Mouse (Mus musculus) intestine, embryonic 14.5 days (tissue): ENCODE measurements around the gene Olfr1199. TPM values are rescaled to one million over a fixed set of nuclear protein-coding genes. Genes with fewer than 3 reads are reported as not detected.

Source experiments
- ATAC-seq: fragments of 200-750 bp; cut with Nextera tagmentation; replicated peaks from 2 replicates; pipeline ENCODE4 v1.8.0; 2017; ENCODE audit warnings: low read depth, moderate number of reproducible peaks, moderate TSS enrichment, moderate library complexity; ENCODE audit not compliant: low FRiP score, low TSS enrichment
- DNase-seq: peaks from one replicate; pipeline ENCODE4 v3.0.0-alpha.2; 2018; ENCODE audit warnings: low spot score
- H3K27ac ChIP-seq: fragments of 300-500 bp; sonication (generic); 2 replicates; pipeline ENCODE4 v1.5.1; 2014; ENCODE audit warnings: low read depth, mild to moderate bottlenecking, control low read depth
- H3K27me3 ChIP-seq: fragments of 300-500 bp; sonication (generic); replicated peaks from 2 replicates; pipeline ENCODE4 v1.6.1; 2014; ENCODE audit warnings: low read length, control low read depth; ENCODE audit not compliant: control insufficient read depth, insufficient read depth
- H3K36me3 ChIP-seq: fragments of 300-500 bp; sonication (generic); 2 replicates; pipeline ENCODE4 v1.6.1; 2014; ENCODE audit warnings: low read length, control low read depth; ENCODE audit not compliant: control insufficient read depth, insufficient read depth
- H3K4me1 ChIP-seq: fragments of 300-500 bp; sonication (generic); replicated peaks from 2 replicates; pipeline ENCODE4 v1.6.1; 2014; ENCODE audit warnings: low read length, control low read depth, mixed read lengths; ENCODE audit not compliant: control insufficient read depth, insufficient read depth
- H3K4me2 ChIP-seq: fragments of 300-500 bp; sonication (generic); 2 replicates; pipeline ENCODE4 v1.6.1; 2014; ENCODE audit warnings: low read length
- H3K4me3 ChIP-seq: fragments of 300-500 bp; sonication (generic); 2 replicates; pipeline ENCODE4 v1.5.1; 2014; ENCODE audit warnings: low read depth, low read length, control low read depth, mixed read lengths
- H3K9ac ChIP-seq: fragments of 300-500 bp; sonication (generic); 2 replicates; pipeline ENCODE4 v1.6.1; 2014; ENCODE audit warnings: mild to moderate bottlenecking, low read length
- H3K9me3 ChIP-seq: fragments of 300-500 bp; sonication (generic); 2 replicates; pipeline ENCODE4 v1.6.1; 2016; ENCODE audit warnings: low read length, control low read depth; ENCODE audit not compliant: control insufficient read depth
- WGBS: fragments of 180-500 bp; shearing (Covaris S2); extraction: QIAGEN DNeasy Blood & Tissue Kit; methylation state at CpG from one replicate; pipeline ENCODE4 v1.1.7; 2014; 5-methylcytosine and 5-hydroxymethylcytosine counted together
- polyA plus RNA-seq: library from polyadenylated mRNA; unstranded; fragments of >200 nt; fragmentation: Nextera tagmentation; extraction: Ambion mirVana; gene quantifications from 2 replicates; pipeline ENCODE4 v1.2.1, GENCODE M21; 2014

Gene Olfr1199
- polyA plus RNA-seq, result not detected in 2 replicates

GRCm38 (mm10) chr2:88760369-88760768 lies at the start of gene Olfr1199:
Olfr1199 (minus strand) TSS chr2:88760469.
- Histone ChIP-seq H3K9ac (no peak within 1 kb of the TSS), H3K27me3 (no peaks in the 10 kb centered on the region), H3K4me1 (no peaks in the 10 kb centered on the region), H3K9me3 (no peaks in the 10 kb centered on the region), H3K4me3 (no peak within 1 kb of the TSS), H3K36me3 (no peaks in the 10 kb centered on the region), H3K4me2 (no peak within 1 kb of the TSS), H3K27ac (no peak within 1 kb of the TSS)
- ATAC-seq (no peak), DNase-seq (no peak)
- WGBS, result 89% methylated on average over 2 of the region's 2 CpGs

GRCm38 (mm10) chr2:88792736-88793135 lies 32.5 kb upstream of the Olfr1199 start, which contains the start of gene Olfr1201:
Olfr1201 (plus strand) TSS chr2:88793036.
- no peaks in the 10 kb centered on the region for H3K36me3 ChIP-seq
- no peak within 1 kb of the TSS for H3K4me3 ChIP-seq
- ATAC-seq, result no peak
- 82% methylated on average over 6 of the region's 6 CpGs for WGBS
- no peaks in the 10 kb centered on the region for H3K9me3 ChIP-seq
- H3K27ac ChIP-seq, result no peak within 1 kb of the TSS
- H3K27me3 ChIP-seq, result no peaks in the 10 kb centered on the region
- H3K4me1 ChIP-seq, result no peaks in the 10 kb centered on the region
- no peak for DNase-seq
- no peak within 1 kb of the TSS for H3K4me2 ChIP-seq
- no peak within 1 kb of the TSS for H3K9ac ChIP-seq

GRCm38 (mm10) chr2:88770388-88770787 lies 10.1 kb upstream of the Olfr1199 start, which contains the start of gene Olfr1200:
Olfr1200 (minus strand) TSS chr2:88770488.
- 77% methylated on average over 2 of the region's 2 CpGs for WGBS
- no peak for ATAC-seq

GRCm38 (mm10) chr2:88751270-88751669 lies 9.0 kb downstream of the Olfr1199 start, which contains the start of gene Olfr1198:
Olfr1198 (minus strand) TSS chr2:88751370.
- Histone ChIP-seq H3K27me3 (no peaks in the 10 kb centered on the region), H3K27ac (no peak within 1 kb of the TSS), H3K9ac (no peak within 1 kb of the TSS), H3K4me1 (no peaks in the 10 kb centered on the region), H3K9me3 (no peaks in the 10 kb centered on the region), H3K4me2 (no peak within 1 kb of the TSS), H3K36me3 (no peaks in the 10 kb centered on the region), H3K4me3 (no peak within 1 kb of the TSS)
- no peak for ATAC-seq
- WGBS, result 86% methylated on average over 2 of the region's 2 CpGs
- DNase-seq, result no peak

More at GRCm38 (mm10) chr2:88770388-88770787, 10.1 kb upstream of the Olfr1199 start, which contains the start of gene Olfr1200:
- Histone ChIP-seq H3K9me3 (no peaks in the 10 kb centered on the region), H3K4me1 (no peaks in the 10 kb centered on the region), H3K9ac (no peak within 1 kb of the TSS), H3K36me3 (no peaks in the 10 kb centered on the region), H3K27ac (no peak within 1 kb of the TSS), H3K4me2 (no peak within 1 kb of the TSS), H3K27me3 (no peaks in the 10 kb centered on the region), H3K4me3 (no peak within 1 kb of the TSS)
- no peak for DNase-seq

GRCm38 (mm10) chr2:88743379-88743778 lies 16.9 kb downstream of the Olfr1199 start:
- DNase-seq (no peak), ATAC-seq (no peak)
- Histone ChIP-seq H3K4me2 (no peak overlapping the region), H3K27ac (no peak overlapping the region), H3K4me3 (no peak overlapping the region), H3K9ac (no peak overlapping the region), H3K9me3 (no peaks in the 10 kb centered on the region), H3K27me3 (no peaks in the 10 kb centered on the region), H3K4me1 (no peaks in the 10 kb centered on the region), H3K36me3 (no peaks in the 10 kb centered on the region)
- WGBS, result 83% methylated on average over 3 of the region's 3 CpGs

- H3K4me2 ChIP-seq, result no peak within 1 kb of the TSS
- H3K27me3 ChIP-seq, result no peaks in the 10 kb centered on the region
- H3K4me3 ChIP-seq, result no peak within 1 kb of the TSS
- 87% methylated on average over 1 of the region's 1 CpGs for WGBS
- H3K36me3 ChIP-seq, result no peaks in the 10 kb centered on the region
- H3K4me1 ChIP-seq, result no peaks in the 10 kb centered on the region
- ATAC-seq (no peak), DNase-seq (no peak)
- no peak within 1 kb of the TSS for H3K9ac ChIP-seq
- H3K27ac ChIP-seq, result no peak within 1 kb of the TSS
- H3K9me3 ChIP-seq, result no peaks in the 10 kb centered on the region
Observed at GRCm38 (mm10) chr2:88732266-88732665, 28.0 kb downstream of the Olfr1199 start, which contains the start of gene Olfr1197. Olfr1197 (minus strand) TSS chr2:88732366.

- no peak within 1 kb of the TSS for H3K27ac ChIP-seq
- H3K9ac ChIP-seq, result no peak within 1 kb of the TSS
- H3K4me2 ChIP-seq, result no peak within 1 kb of the TSS
- ATAC-seq (no peak), DNase-seq (no peak)
- WGBS, result 85% methylated on average over 2 of the region's 2 CpGs
- no peaks in the 10 kb centered on the region for H3K27me3 ChIP-seq
- no peaks in the 10 kb centered on the region for H3K36me3 ChIP-seq
- H3K4me3 ChIP-seq, result no peak within 1 kb of the TSS
- no peaks in the 10 kb centered on the region for H3K4me1 ChIP-seq
- no peaks in the 10 kb centered on the region for H3K9me3 ChIP-seq
Observed at GRCm38 (mm10) chr2:88704497-88704896, 55.8 kb downstream of the Olfr1199 start, which contains the start of gene Olfr1196. Olfr1196 (minus strand) TSS chr2:88704597.

Other genes starting within 250 kb of the Olfr1199 start
- gene Olfr1186, start 241.9 kb downstream of the Olfr1199 start, polyA plus RNA-seq, result not detected in 2 replicates
- not detected in 2 replicates for gene Olfr1188, start 203.5 kb downstream of the Olfr1199 start, polyA plus RNA-seq
- gene Olfr1189, start 174.0 kb downstream of the Olfr1199 start, polyA plus RNA-seq, result not detected in 2 replicates
- gene Olfr1191-ps1, start 119.9 kb downstream of the Olfr1199 start, polyA plus RNA-seq, result not detected in 2 replicates
- not detected in 2 replicates for gene Olfr1192-ps1, start 112.0 kb downstream of the Olfr1199 start, polyA plus RNA-seq
- gene Olfr1193, start 84.8 kb downstream of the Olfr1199 start, polyA plus RNA-seq, result not detected in 2 replicates
- not detected in 2 replicates for gene Olfr1195, start 71.3 kb downstream of the Olfr1199 start, polyA plus RNA-seq
- not detected in 2 replicates for gene Olfr1196, start 55.9 kb downstream of the Olfr1199 start, polyA plus RNA-seq
- gene Olfr1197, start 28.1 kb downstream of the Olfr1199 start, polyA plus RNA-seq, result not detected in 2 replicates
- not detected in 2 replicates for gene Olfr1198, start 9.1 kb downstream of the Olfr1199 start, polyA plus RNA-seq
- gene Olfr1200, start 10.0 kb upstream of the Olfr1199 start, polyA plus RNA-seq, result not detected in 2 replicates
- gene Olfr1201, start 32.6 kb upstream of the Olfr1199 start, polyA plus RNA-seq, result not detected in 2 replicates
- not detected in 2 replicates for gene Olfr1202, start 54.0 kb upstream of the Olfr1199 start, polyA plus RNA-seq
- gene Olfr1205, start 69.3 kb upstream of the Olfr1199 start, polyA plus RNA-seq, result not detected in 2 replicates
- not detected in 2 replicates for gene Olfr1204, start 88.8 kb upstream of the Olfr1199 start, polyA plus RNA-seq
- not detected in 2 replicates for gene Olfr1206, start 102.8 kb upstream of the Olfr1199 start, polyA plus RNA-seq
- not detected in 2 replicates for gene Olfr1208, start 141.8 kb upstream of the Olfr1199 start, polyA plus RNA-seq
- not detected in 2 replicates for gene Olfr1209, start 154.7 kb upstream of the Olfr1199 start, polyA plus RNA-seq
- not detected in 2 replicates for gene Olfr1211, start 177.6 kb upstream of the Olfr1199 start, polyA plus RNA-seq
- gene Olfr1212, start 193.5 kb upstream of the Olfr1199 start, polyA plus RNA-seq, result not detected in 2 replicates
- not detected in 2 replicates for gene Gm13762, start 219.8 kb upstream of the Olfr1199 start, polyA plus RNA-seq
- not detected in 2 replicates for gene Olfr1214, start 232.2 kb upstream of the Olfr1199 start, polyA plus RNA-seq
- not detected in 2 replicates for gene Olfr1215, start 246.5 kb upstream of the Olfr1199 start, polyA plus RNA-seq